Mouse (Mus musculus) heart, postnatal 0 days (tissue): Measurements from ENCODE around the gene Nid1. TPM values are rescaled to one million over a fixed set of nuclear protein-coding genes. Genes with fewer than 3 reads are reported as not detected.

Experiments
- ATAC-seq: fragments of 200-750 bp; cut with Nextera tagmentation; 2 replicates; pipeline ENCODE4 v1.8.0; 2017; ENCODE audit warnings: low read depth, moderate number of reproducible peaks, moderate library complexity; ENCODE audit not compliant: insufficient read depth
- DNase-seq: peaks from one replicate; pipeline ENCODE4 v3.0.0-alpha.2; 2016; ENCODE audit warnings: low spot score
- H3K27ac ChIP-seq: fragments of 300-500 bp; sonication (generic); 2 replicates; pipeline ENCODE4 v1.5.1; 2014; ENCODE audit warnings: low read depth, mild to moderate bottlenecking
- H3K27me3 ChIP-seq: fragments of 300-500 bp; sonication (generic); 2 replicates; pipeline ENCODE4 v1.6.1; 2014; ENCODE audit warnings: low read length, mixed read lengths; ENCODE audit not compliant: control insufficient read depth, insufficient read depth
- H3K36me3 ChIP-seq: fragments of 300-500 bp; sonication (generic); replicated peaks from 2 replicates; pipeline ENCODE4 v1.6.1; 2014; ENCODE audit warnings: low read length, mixed read lengths; ENCODE audit not compliant: control insufficient read depth, insufficient read depth
- H3K4me1 ChIP-seq: fragments of 300-500 bp; sonication (generic); 2 replicates; pipeline ENCODE4 v1.6.1; 2014; ENCODE audit warnings: antibody characterized with exemption; ENCODE audit not compliant: control insufficient read depth, insufficient read depth
- H3K4me2 ChIP-seq: fragments of 300-500 bp; sonication (generic); 2 replicates; pipeline ENCODE4 v1.6.1; 2014; ENCODE audit warnings: low read depth, mild to moderate bottlenecking, low read length, moderate library complexity
- H3K4me3 ChIP-seq: fragments of 300-500 bp; sonication (generic); 2 replicates; pipeline ENCODE4 v1.5.1; 2014; ENCODE audit warnings: low read depth, low read length
- H3K9ac ChIP-seq: fragments of 300-500 bp; sonication (generic); replicated peaks from 2 replicates; pipeline ENCODE4 v1.6.1; 2014; ENCODE audit warnings: low read depth, low read length, mixed read lengths
- H3K9me3 ChIP-seq: fragments of 300-500 bp; sonication (generic); replicated peaks from 2 replicates; pipeline ENCODE4 v1.6.1; 2016; ENCODE audit warnings: low read length; ENCODE audit not compliant: control insufficient read depth
- CTCF ChIP-seq: IDR thresholded peaks from 2 replicates; pipeline ENCODE4 v1.5.1; 2016; ENCODE audit warnings: antibody characterized with exemption, control low read depth, low read depth
- EP300 ChIP-seq: IDR thresholded peaks from 2 replicates; pipeline ENCODE4 v1.6.1; 2016; ENCODE audit warnings: antibody characterized with exemption, low read depth
- WGBS: fragments of 180-500 bp; shearing (Covaris S2); extraction: QIAGEN DNeasy Blood & Tissue Kit; methylation state at CpG from one replicate; pipeline ENCODE4 v1.1.7; 2014; 5-methylcytosine and 5-hydroxymethylcytosine counted together
- polyA plus RNA-seq: library from polyadenylated mRNA; unstranded; fragments of >200 nt; fragmentation: Nextera tagmentation; extraction: Ambion mirVana; gene quantifications from 2 replicates; pipeline ENCODE4 v1.2.1, GENCODE M21; 2015
- total RNA-seq: library from RNA; depleted of rRNA; stranded (reverse); fragments of >200 nt; gene quantifications from 2 replicates; pipeline ENCODE4 v1.2.3, GENCODE M21; 2014; ENCODE audit warnings: low replicate concordance; rRNA removed

The Nid1 gene
- total and polyA plus RNA-seq, 2 experiments from 2014 or later, result 50.2 to 127 TPM

GRCm38 (mm10) chr13:13558251-13558650 lies 120.9 kb downstream of the Nid1 start:
- no peaks in the 10 kb centered on the region; the same call in 1 of the 2 replicates for H3K4me1 ChIP-seq
- H3K4me3 ChIP-seq, result no peak overlapping the region
- H3K27me3 ChIP-seq, result no peaks in the 10 kb centered on the region
- 54% methylated on average over 2 of the region's 2 CpGs for WGBS
- DNase-seq, result no peak
- no peak overlapping the region for H3K4me2 ChIP-seq
- no peaks in the 10 kb centered on the region for H3K9me3 ChIP-seq
- ATAC-seq, result no peak
- H3K27ac ChIP-seq, result no peak overlapping the region
- TF ChIP-seq EP300 (no peak), CTCF (no peak)
- H3K9ac ChIP-seq, result no peak overlapping the region
- H3K36me3 ChIP-seq, result no peaks in the 10 kb centered on the region

GRCm38 (mm10) chr13:13558900-13559299 lies 121.5 kb downstream of the Nid1 start:
- Histone ChIP-seq H3K4me1 (no peaks in the 10 kb centered on the region; the same call in 1 of the 2 replicates), H3K9me3 (no peaks in the 10 kb centered on the region), H3K4me2 (no peak overlapping the region), H3K4me3 (no peak overlapping the region), H3K36me3 (no peaks in the 10 kb centered on the region), H3K27ac (no peak overlapping the region), H3K9ac (no peak overlapping the region), H3K27me3 (no peaks in the 10 kb centered on the region)
- no peak for TF ChIP-seq CTCF
- TF ChIP-seq EP300, result no peak
- ATAC-seq (no peak), DNase-seq (no peak)
- 53% methylated on average over 5 of the region's 5 CpGs for WGBS

Other genes starting within 250 kb of the Nid1 start
- gene Gpr137b, start 43.5 kb upstream of the Nid1 start, total RNA-seq, result 5.2 and 6.2 TPM in 2 replicates
- gene Gpr137b, start 43.5 kb upstream of the Nid1 start, polyA plus RNA-seq, result 5.8 and 6.1 TPM in 2 replicates
- 6.3 and 10.4 TPM in 2 replicates for gene Lyst, start 152.8 kb downstream of the Nid1 start, total RNA-seq
- gene Lyst, start 152.8 kb downstream of the Nid1 start, polyA plus RNA-seq, result 1.9 and 2.1 TPM in 2 replicates